Mouse (Mus musculus): ENCODE data around the gene Lcor. TPM values are rescaled to one million over a fixed set of nuclear protein-coding genes. Genes with fewer than 3 reads are reported as not detected.

The Lcor gene
- polyA plus RNA-seq, 1 experiment: 4.8 TPM

DNA sequence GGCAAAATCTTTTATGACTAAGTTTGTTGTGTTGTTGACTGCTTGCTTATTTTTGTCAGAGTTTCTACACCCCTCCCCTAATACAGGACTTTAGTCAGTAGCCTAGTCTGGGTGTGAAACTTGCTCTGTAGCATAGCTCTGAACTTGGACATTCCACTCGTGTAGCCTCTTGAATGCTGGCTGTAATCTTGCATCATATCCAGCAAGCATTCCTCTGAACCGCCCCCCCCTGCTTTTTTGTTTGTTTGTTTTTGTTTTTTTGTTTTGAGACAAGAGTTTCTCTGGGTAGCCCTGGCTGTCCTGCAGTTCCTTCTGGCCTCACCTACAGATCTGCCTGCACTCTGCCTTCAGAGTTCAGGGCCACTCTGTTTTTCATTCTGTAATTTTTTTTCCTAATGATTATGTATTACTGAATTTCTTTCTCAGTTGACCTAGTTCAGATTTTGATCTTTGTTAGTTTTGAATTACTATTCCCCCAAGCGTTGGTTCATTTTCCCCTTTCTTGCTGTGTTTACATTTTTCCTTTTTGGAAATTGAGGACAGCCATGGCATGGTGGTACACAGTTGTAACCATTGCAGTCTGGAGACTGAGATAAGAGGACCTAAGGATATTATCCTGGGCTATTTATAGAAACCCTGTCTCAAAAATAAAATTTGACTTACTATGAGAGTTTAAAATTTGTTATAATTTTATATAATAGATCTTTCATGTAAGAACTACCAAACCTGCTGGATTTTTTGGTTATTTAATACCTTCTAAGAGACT lies 41.5 kb downstream of the Lcor start:
- no peaks in the 10 kb centered on the region for H3K27me3 ChIP-seq (ENCODE audit: control insufficient read depth, insufficient read depth, low read length)
- no peaks in the 10 kb centered on the region; the same call in 1 of the 2 replicates for H3K4me1 ChIP-seq (replicated peaks; ENCODE audit: control insufficient read depth, insufficient read depth, low read length)
- TF ChIP-seq POLR2A (IDR thresholded peaks at IDR 0.05; ENCODE audit: control insufficient read depth, extremely low read depth, insufficient read depth, low read length, poor library complexity) (no peak), CTCF (IDR thresholded peaks at IDR 0.05; ENCODE audit: borderline replicate concordance, control insufficient read depth, extremely low read depth, insufficient read depth, low read length, poor library complexity) (no peak)
- no peak overlapping the region for H3K4me3 ChIP-seq (ENCODE audit: control insufficient read depth, insufficient read depth, low read length)
- H3K36me3 ChIP-seq (ENCODE audit: control insufficient read depth, insufficient read depth, low read length): no peaks in the 10 kb centered on the region
- no peak for DNase-seq
- 93% methylated on average over 3 of the region's 3 CpGs for WGBS
- no peak overlapping the region for H3K27ac ChIP-seq (ENCODE audit: control insufficient read depth, insufficient read depth, low read length)

- Histone ChIP-seq H3K27ac (ENCODE audit: control insufficient read depth, insufficient read depth, low read length) (no peak overlapping the region), H3K27me3 (ENCODE audit: control insufficient read depth, insufficient read depth, low read length) (no peaks in the 10 kb centered on the region), H3K4me3 (ENCODE audit: control insufficient read depth, insufficient read depth, low read length) (no peak overlapping the region), H3K4me1 (replicated peaks; ENCODE audit: control insufficient read depth, insufficient read depth, low read length) (no peaks in the 10 kb centered on the region), H3K36me3 (ENCODE audit: control insufficient read depth, insufficient read depth, low read length) (no peaks in the 10 kb centered on the region)
- no peak for DNase-seq
- WGBS: 14% methylated on average over 3 of the region's 3 CpGs
- TF ChIP-seq CTCF (IDR thresholded peaks at IDR 0.05; ENCODE audit: borderline replicate concordance, control insufficient read depth, extremely low read depth, insufficient read depth, low read length, poor library complexity): no peak
- no peak for TF ChIP-seq POLR2A (IDR thresholded peaks at IDR 0.05; ENCODE audit: control insufficient read depth, extremely low read depth, insufficient read depth, low read length, poor library complexity)
Measured at GRCm38 (mm10) chr19:41529169-41529568, 46.7 kb downstream of the Lcor start.

DNA sequence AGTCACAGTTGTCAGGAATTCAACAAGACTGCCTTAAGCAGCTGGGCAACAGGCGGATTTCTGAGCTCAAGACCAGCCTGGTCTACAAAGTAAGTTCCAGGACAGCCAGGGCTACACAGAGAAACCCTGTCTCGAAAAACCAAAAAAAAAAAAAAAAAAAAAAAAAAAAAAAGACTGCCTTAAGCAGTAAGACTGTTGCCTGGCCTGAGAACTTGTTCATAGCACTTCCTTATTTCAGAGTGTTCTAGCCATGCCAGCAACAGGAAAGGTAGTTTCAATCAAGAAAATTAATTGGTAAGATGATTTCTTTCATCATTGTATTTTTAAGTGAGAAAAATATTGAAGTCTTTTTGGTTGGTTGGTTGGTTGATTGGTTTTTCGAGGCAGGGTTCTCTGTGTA lies 51.6 kb downstream of the Lcor start:
- Histone ChIP-seq H3K27me3 (ENCODE audit: control insufficient read depth, insufficient read depth, low read length) (no peaks in the 10 kb centered on the region), H3K27ac (ENCODE audit: control insufficient read depth, insufficient read depth, low read length) (no peak overlapping the region), H3K36me3 (ENCODE audit: control insufficient read depth, insufficient read depth, low read length) (peaks cover 3% of the 10 kb centered on the region; the same call in 1 of the 2 replicates), H3K4me1 (replicated peaks; ENCODE audit: control insufficient read depth, insufficient read depth, low read length) (no peaks in the 10 kb centered on the region), H3K4me3 (ENCODE audit: control insufficient read depth, insufficient read depth, low read length) (no peak overlapping the region)
- TF ChIP-seq CTCF (IDR thresholded peaks at IDR 0.05; ENCODE audit: borderline replicate concordance, control insufficient read depth, extremely low read depth, insufficient read depth, low read length, poor library complexity) (no peak), POLR2A (IDR thresholded peaks at IDR 0.05; ENCODE audit: control insufficient read depth, extremely low read depth, insufficient read depth, low read length, poor library complexity) (no peak)
- WGBS: 84% methylated on average over 3 of the region's 3 CpGs
- no peak for DNase-seq

DNA sequence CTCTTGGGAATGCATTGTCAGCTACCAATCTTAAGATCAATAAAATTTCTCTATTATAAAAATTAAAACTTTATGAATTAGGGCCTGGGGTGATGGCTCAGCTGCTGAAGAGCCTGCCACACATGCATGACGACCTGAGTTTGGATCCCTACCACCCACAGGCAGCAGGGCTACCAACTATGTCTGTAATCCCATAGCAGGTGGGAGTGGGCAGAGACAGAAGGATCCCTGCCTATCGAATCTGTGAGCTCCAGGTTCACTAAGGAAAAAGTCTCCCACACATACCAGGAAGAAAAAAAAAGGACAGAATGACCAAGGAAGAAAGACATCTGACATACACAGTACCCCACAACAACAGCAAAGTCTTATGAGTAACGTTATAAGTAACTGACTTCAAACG lies 74.5 kb downstream of the Lcor start:
- H3K36me3 ChIP-seq (ENCODE audit: control insufficient read depth, insufficient read depth, low read length): peaks cover 29% of the 10 kb centered on the region
- no peak overlapping the region for H3K27ac ChIP-seq (ENCODE audit: control insufficient read depth, insufficient read depth, low read length)
- no peak for DNase-seq
- H3K27me3 ChIP-seq (ENCODE audit: control insufficient read depth, insufficient read depth, low read length): no peaks in the 10 kb centered on the region
- no peak for TF ChIP-seq CTCF (IDR thresholded peaks at IDR 0.05; ENCODE audit: borderline replicate concordance, control insufficient read depth, extremely low read depth, insufficient read depth, low read length, poor library complexity)
- no peak for TF ChIP-seq POLR2A (IDR thresholded peaks at IDR 0.05; ENCODE audit: control insufficient read depth, extremely low read depth, insufficient read depth, low read length, poor library complexity)
- H3K4me1 ChIP-seq (replicated peaks; ENCODE audit: control insufficient read depth, insufficient read depth, low read length): no peaks in the 10 kb centered on the region
- 92% methylated on average over 4 of the region's 4 CpGs for WGBS
- H3K4me3 ChIP-seq (ENCODE audit: control insufficient read depth, insufficient read depth, low read length): no peak overlapping the region

GRCm38 (mm10) chr19:41557491-41557890 lies 75.1 kb downstream of the Lcor start:
- WGBS: 97% methylated on average over 4 of the region's 4 CpGs
- peaks cover 27% of the 10 kb centered on the region for H3K36me3 ChIP-seq (ENCODE audit: control insufficient read depth, insufficient read depth, low read length)
- no peak for DNase-seq
- H3K4me3 ChIP-seq (ENCODE audit: control insufficient read depth, insufficient read depth, low read length): no peak overlapping the region
- TF ChIP-seq CTCF (IDR thresholded peaks at IDR 0.05; ENCODE audit: borderline replicate concordance, control insufficient read depth, extremely low read depth, insufficient read depth, low read length, poor library complexity) (no peak), POLR2A (IDR thresholded peaks at IDR 0.05; ENCODE audit: control insufficient read depth, extremely low read depth, insufficient read depth, low read length, poor library complexity) (no peak)
- no peaks in the 10 kb centered on the region for H3K27me3 ChIP-seq (ENCODE audit: control insufficient read depth, insufficient read depth, low read length)
- no peak overlapping the region for H3K27ac ChIP-seq (ENCODE audit: control insufficient read depth, insufficient read depth, low read length)
- H3K4me1 ChIP-seq (replicated peaks; ENCODE audit: control insufficient read depth, insufficient read depth, low read length): no peaks in the 10 kb centered on the region

DNA sequence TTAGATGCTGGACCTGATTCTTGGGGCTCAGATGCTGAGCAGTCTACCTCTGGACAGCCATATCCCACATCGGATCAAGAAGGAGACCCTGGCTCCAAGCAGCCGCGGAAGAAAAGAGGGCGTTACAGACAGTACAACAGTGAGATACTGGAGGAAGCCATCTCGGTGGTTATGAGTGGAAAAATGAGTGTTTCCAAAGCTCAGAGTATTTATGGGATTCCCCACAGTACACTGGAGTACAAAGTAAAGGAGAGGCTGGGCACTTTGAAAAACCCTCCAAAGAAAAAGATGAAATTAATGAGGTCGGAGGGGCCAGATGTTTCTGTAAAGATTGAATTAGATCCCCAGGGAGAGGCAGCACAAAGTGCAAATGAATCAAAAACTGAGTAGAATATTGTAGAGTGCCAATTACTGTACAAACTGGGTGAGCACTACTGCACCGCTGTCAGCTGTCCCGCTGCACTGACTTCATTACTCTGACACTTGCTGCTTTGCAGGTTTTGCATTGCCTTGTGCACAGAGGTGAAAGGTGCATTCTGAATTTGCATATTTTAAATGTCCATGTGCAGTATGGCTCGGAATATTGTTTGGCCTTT lies 76.6 kb downstream of the Lcor start:
- Histone ChIP-seq H3K36me3 (ENCODE audit: control insufficient read depth, insufficient read depth, low read length) (peaks cover 24% of the 10 kb centered on the region), H3K4me3 (ENCODE audit: control insufficient read depth, insufficient read depth, low read length) (no peak overlapping the region), H3K27ac (ENCODE audit: control insufficient read depth, insufficient read depth, low read length) (no peak overlapping the region), H3K4me1 (replicated peaks; ENCODE audit: control insufficient read depth, insufficient read depth, low read length) (no peaks in the 10 kb centered on the region), H3K27me3 (ENCODE audit: control insufficient read depth, insufficient read depth, low read length) (no peaks in the 10 kb centered on the region)
- WGBS: 94% methylated on average over 9 of the region's 9 CpGs
- TF ChIP-seq CTCF (IDR thresholded peaks at IDR 0.05; ENCODE audit: borderline replicate concordance, control insufficient read depth, extremely low read depth, insufficient read depth, low read length, poor library complexity): no peak
- TF ChIP-seq POLR2A (IDR thresholded peaks at IDR 0.05; ENCODE audit: control insufficient read depth, extremely low read depth, insufficient read depth, low read length, poor library complexity): no peak
- no peak for DNase-seq

All from thymus, adult 2 months (tissue).